Mouse (Mus musculus) liver, embryonic 14.5 days (tissue): Measurements from ENCODE around the gene Ifna15. TPM values are rescaled to one million over a fixed set of nuclear protein-coding genes. Genes with fewer than 3 reads are reported as not detected.
"Not testable (repeated sequence)": the region's sequence is repeated elsewhere in the genome, so short reads cannot be mapped to it uniquely, and the experiment has no call there.

ENCODE experiments used
- ATAC-seq: fragments of 200-750 bp; cut with Nextera tagmentation; 2 replicates; pipeline ENCODE4 v1.8.0; 2017; ENCODE audit warnings: moderate number of reproducible peaks, mild to moderate bottlenecking, moderate library complexity; ENCODE audit not compliant: insufficient read depth
- DNase-seq, 3 experiments: peaks; one replicate each; pipeline ENCODE4 v3.0.0-alpha.2; 2012 to 2013; ENCODE audit warnings: low read depth in 3 of 3, low spot score in 3 of 3
- H3K27ac ChIP-seq: fragments of 300-500 bp; sonication (generic); 2 replicates; pipeline ENCODE4 v1.5.1; 2014; ENCODE audit warnings: moderate library complexity, mild to moderate bottlenecking, control low read depth, inconsistent platforms
- H3K27me3 ChIP-seq: fragments of 300-500 bp; sonication (generic); 2 replicates; pipeline ENCODE4 v1.6.1; 2014; ENCODE audit warnings: mild to moderate bottlenecking, low read length, moderate library complexity; ENCODE audit not compliant: control insufficient read depth, insufficient read depth
- H3K36me3 ChIP-seq: fragments of 300-500 bp; sonication (generic); replicated peaks from 2 replicates; pipeline ENCODE4 v1.6.1; 2014; ENCODE audit warnings: low read depth; ENCODE audit not compliant: control insufficient read depth, insufficient read depth
- H3K4me1 ChIP-seq, 2 experiments: fragments of 200-500 bp in 1 of 2; fragments of 300-500 bp in 1 of 2; sonication (generic) in 1 of 2; replicated peaks; 2 replicates each; pipeline ENCODE4 v1.6.1; 2012 to 2014; ENCODE audit warnings: antibody characterized with exemption in 1 of 2, inconsistent platforms in 1 of 2, low read length in 1 of 2; ENCODE audit not compliant: control insufficient read depth in 2 of 2, insufficient read depth in 2 of 2
- H3K4me2 ChIP-seq: fragments of 300-500 bp; sonication (generic); 2 replicates; pipeline ENCODE4 v1.6.1; 2014; ENCODE audit warnings: low read depth, mild to moderate bottlenecking, control low read depth, moderate library complexity
- H3K4me3 ChIP-seq, 2 experiments: fragments of 200-500 bp in 1 of 2; fragments of 300-500 bp in 1 of 2; sonication (generic) in 1 of 2; 2 replicates each; pipeline ENCODE4 v1.5.1; 2012 to 2014; ENCODE audit warnings: low read depth in 2 of 2, low read length in 2 of 2, mild to moderate bottlenecking in 2 of 2, control low read depth in 1 of 2, inconsistent platforms in 1 of 2, moderate library complexity in 1 of 2; ENCODE audit not compliant: insufficient read depth in 1 of 2
- H3K9ac ChIP-seq: fragments of 300-500 bp; sonication (generic); replicated peaks from 2 replicates; pipeline ENCODE4 v1.6.1; 2014; ENCODE audit warnings: mild to moderate bottlenecking, control low read depth, moderate library complexity
- H3K9me3 ChIP-seq: fragments of 300-500 bp; sonication (generic); 2 replicates; pipeline ENCODE4 v1.6.1; 2016; ENCODE audit warnings: low read length, mixed read lengths; ENCODE audit not compliant: control insufficient read depth
- CTCF ChIP-seq: IDR thresholded peaks from 2 replicates; pipeline ENCODE4 v1.5.1; 2016; ENCODE audit warnings: antibody characterized with exemption, low read depth, control low read depth
- EP300 ChIP-seq: IDR thresholded peaks from 2 replicates; pipeline ENCODE4 v1.6.1; 2016; ENCODE audit warnings: antibody characterized with exemption, low read depth
- WGBS: fragments of 180-500 bp; shearing (Covaris S2); extraction: QIAGEN DNeasy Blood & Tissue Kit; methylation state at CpG from one replicate; pipeline ENCODE4 v1.1.7; 2014; ENCODE audit not compliant: insufficient replicate concordance; 5-methylcytosine and 5-hydroxymethylcytosine counted together
- polyA plus RNA-seq, 2 experiments: library from polyadenylated mRNA; depleted of rRNA in 1 of 2; stranded (reverse) in 1 of 2; unstranded in 1 of 2; fragments of >200 nt; fragmentation: Nextera tagmentation in 1 of 2; extraction: Ambion mirVana in 1 of 2; gene quantifications; 2 replicates each; pipeline versions ENCODE4 v1.2.1 to v1.2.3; 2012 to 2014

The Ifna15 gene
- not detected in 2 replicates for polyA plus RNA-seq (2012; rRNA removed)
- polyA plus RNA-seq (2014; fragmentation: Nextera tagmentation; extraction: Ambion mirVana) = not detected in 2 replicates

DNA sequence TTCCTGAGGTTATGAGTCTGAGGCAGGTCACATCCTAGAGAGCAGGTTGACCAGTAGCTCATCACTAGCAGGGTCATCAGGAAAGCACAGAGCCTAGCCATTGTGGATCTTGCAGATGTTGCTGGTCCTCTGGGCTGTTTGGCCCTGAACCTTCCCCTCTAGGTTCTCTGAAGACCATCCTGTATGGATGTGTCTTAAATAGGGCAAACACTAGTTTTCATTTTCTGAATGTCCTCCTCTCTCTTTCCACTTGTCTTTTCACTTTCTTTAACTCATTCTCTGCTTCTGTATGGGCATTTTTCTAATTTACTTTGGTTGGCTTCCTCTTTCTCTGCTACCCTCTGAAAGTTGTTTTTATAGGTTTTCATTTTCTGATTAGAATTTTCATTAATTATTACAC is at the start of gene Ifna15:
Gene Ifna15, minus strand, starts transcription at position 101 of the 400 bp plus-strand sequence.
- not testable (repeated sequence) for H3K9ac ChIP-seq, H3K27me3 ChIP-seq, H3K4me3 ChIP-seq, H3K4me1 ChIP-seq, DNase-seq, H3K27ac ChIP-seq, H3K36me3 ChIP-seq, H3K4me2 ChIP-seq, H3K9me3 ChIP-seq, ATAC-seq

DNA sequence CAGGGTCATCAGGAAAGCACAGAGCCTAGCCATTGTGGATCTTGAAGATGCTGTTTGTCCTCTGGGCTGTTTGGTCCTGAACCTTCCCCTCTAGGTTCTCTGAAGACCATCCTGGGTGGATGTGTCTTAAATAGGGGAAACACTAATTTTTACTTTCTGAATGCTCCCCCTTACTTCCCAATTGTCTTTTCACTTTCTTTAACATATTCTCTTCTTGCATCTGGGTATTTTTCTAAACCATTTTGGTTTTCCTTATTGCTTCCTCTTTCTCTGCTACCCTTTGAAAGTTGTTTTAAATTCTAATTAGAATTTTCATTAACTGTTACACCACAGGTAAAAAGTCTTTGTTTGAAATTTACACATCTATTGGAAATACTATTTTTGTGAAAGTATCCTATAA is 45.2 kb upstream of the Ifna15 start, which contains the start of gene Ifna12:
Gene Ifna12, minus strand, starts transcription at position 101 of the 400 bp plus-strand sequence.
- DNase-seq (no peak), ATAC-seq (no peak)
- H3K4me1 ChIP-seq = no peaks in the 10 kb centered on the region
- H3K36me3 ChIP-seq = no peaks in the 10 kb centered on the region
- no peak for TF ChIP-seq EP300
- TF ChIP-seq CTCF = no peak
- H3K9me3 ChIP-seq = no peaks in the 10 kb centered on the region
- no peak within 1 kb of the TSS for H3K4me2 ChIP-seq
- H3K4me3 ChIP-seq = no peak within 1 kb of the TSS
- no peak within 1 kb of the TSS for H3K27ac ChIP-seq
- no peak within 1 kb of the TSS for H3K9ac ChIP-seq
- no peaks in the 10 kb centered on the region for H3K27me3 ChIP-seq

- H3K4me1 ChIP-seq = no peaks in the 10 kb centered on the region
- H3K27ac ChIP-seq = no peak within 1 kb of the TSS
- H3K4me2 ChIP-seq = no peak within 1 kb of the TSS
- H3K27me3 ChIP-seq = no peaks in the 10 kb centered on the region
- ATAC-seq (no peak), DNase-seq (no peak)
- TF ChIP-seq CTCF (no peak), EP300 (no peak)
- H3K9ac ChIP-seq = no peak within 1 kb of the TSS
- H3K4me3 ChIP-seq = no peak within 1 kb of the TSS
- H3K36me3 ChIP-seq = no peaks in the 10 kb centered on the region
- H3K9me3 ChIP-seq = no peaks in the 10 kb centered on the region
- 42% methylated on average over 1 of the region's 1 CpGs for WGBS
Observed at GRCm38 (mm10) chr4:88592285-88592684, 34.2 kb upstream of the Ifna15 start, which contains the start of gene Ifna9. Gene Ifna9, minus strand, starts transcription at chr4:88592385.

GRCm38 (mm10) chr4:88571698-88572097 is 13.7 kb upstream of the Ifna15 start, which contains the start of gene Ifna14:
Gene Ifna14, minus strand, starts transcription at chr4:88571798.
- Histone ChIP-seq H3K9me3 (no peaks in the 10 kb centered on the region), H3K9ac (no peak within 1 kb of the TSS), H3K36me3 (no peaks in the 10 kb centered on the region), H3K4me2 (no peak within 1 kb of the TSS), H3K4me1 (no peaks in the 10 kb centered on the region), H3K4me3 (no peak within 1 kb of the TSS), H3K27ac (no peak within 1 kb of the TSS), H3K27me3 (no peaks in the 10 kb centered on the region)
- TF ChIP-seq EP300 (no peak), CTCF (no peak)
- 40% methylated on average over 1 of the region's 1 CpGs for WGBS
- no peak for DNase-seq
- ATAC-seq = no peak

- H3K9me3 ChIP-seq = no peaks in the 10 kb centered on the region
- no peaks in the 10 kb centered on the region for H3K4me1 ChIP-seq
- WGBS = 77% methylated on average over 1 of the region's 1 CpGs
- DNase-seq (no peak), ATAC-seq (no peak)
- no peaks in the 10 kb centered on the region for H3K27me3 ChIP-seq
- H3K4me2 ChIP-seq = no peak overlapping the region
- H3K27ac ChIP-seq = no peak overlapping the region
- no peak overlapping the region for H3K9ac ChIP-seq
- H3K4me3 ChIP-seq = no peak overlapping the region
- TF ChIP-seq CTCF = no peak
- no peak for TF ChIP-seq EP300
- no peaks in the 10 kb centered on the region for H3K36me3 ChIP-seq
Observed at GRCm38 (mm10) chr4:88561791-88562190, 3.7 kb upstream of the Ifna15 start.
